Mouse (Mus musculus): ENCODE results near the gene Gm10717.
"Not testable (repeated sequence)": the region's sequence is repeated elsewhere in the genome, so short reads cannot be mapped to it uniquely, and the experiment has no call there.

The Gm10717 gene

DNA sequence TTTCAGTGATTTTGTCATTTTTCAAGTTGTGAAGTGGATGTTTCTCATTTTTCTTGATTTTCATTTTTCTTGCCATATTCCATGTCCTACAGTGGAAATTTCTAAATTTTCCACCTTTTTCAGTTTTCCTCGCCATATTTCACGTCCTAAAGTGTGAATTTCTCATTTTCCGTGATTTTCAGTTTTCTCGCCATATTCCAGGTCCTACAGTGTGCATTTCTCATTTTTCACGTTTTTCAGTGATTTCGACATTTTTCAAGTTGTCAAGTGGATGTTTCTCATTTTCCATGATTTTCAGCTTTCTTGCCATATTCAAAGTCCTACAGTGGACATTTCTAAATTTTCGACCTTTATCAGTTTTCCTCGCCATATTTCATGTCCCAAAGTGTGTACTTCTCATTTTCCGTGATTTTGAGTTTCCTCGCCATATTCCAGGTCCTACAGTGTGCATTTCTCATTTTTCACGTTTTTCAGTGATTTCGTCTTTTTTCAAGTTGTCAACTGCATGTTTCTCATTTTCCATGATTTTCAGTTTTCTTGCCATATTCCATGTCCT lies at the start of gene Gm10717:
Gene Gm10717, plus strand, starts transcription at position 506 of the 556 bp plus-strand sequence.
- peak in 1 of 2 experiments; percentile 19 for DNase-seq

GRCm38 (mm10) chr9:3000445-3000972 lies 24.7 kb upstream of the Gm10717 start, which contains the start of gene Gm10722:
Gm10722 (plus strand) TSS chr9:3000922.
- peak; percentile 1 to 3 for DNase-seq

GRCm38 (mm10) chr9:3001006-3001405 lies 24.2 kb upstream of the Gm10717 start:
- DNase-seq, result peak in 1 of 2 experiments; percentile 9

GRCm38 (mm10) chr9:3001948-3002659 lies 23.1 kb upstream of the Gm10717 start:
- peak; percentile 89 to 94 for DNase-seq

GRCm38 (mm10) chr9:3002794-3003396 lies 22.3 kb upstream of the Gm10717 start, which contains the start of gene Gm11168:
Gm11168 (plus strand) TSS chr9:3003346.
- peak in 1 of 2 experiments; percentile 6 for DNase-seq

DNA sequence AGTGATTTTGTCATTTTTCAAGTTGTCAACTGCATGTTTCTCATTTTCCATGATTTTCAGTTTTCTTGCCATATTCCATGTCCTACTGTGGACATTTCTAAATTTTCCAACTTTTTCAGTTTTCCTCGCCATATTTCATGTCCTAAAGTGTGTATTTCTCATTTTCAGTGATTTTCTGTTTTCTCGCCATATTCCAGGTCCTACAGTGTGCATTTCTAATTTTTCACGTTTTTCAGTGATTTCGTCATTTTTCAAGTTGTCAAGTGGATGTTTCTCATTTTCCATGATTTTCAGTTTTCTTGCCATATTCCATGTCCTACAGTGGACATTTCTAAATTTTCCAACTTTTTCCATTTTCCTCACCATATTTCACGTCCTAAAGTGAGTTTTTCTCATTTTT lies 19.0 kb upstream of the Gm10717 start:
- not testable (repeated sequence) for DNase-seq

DNA sequence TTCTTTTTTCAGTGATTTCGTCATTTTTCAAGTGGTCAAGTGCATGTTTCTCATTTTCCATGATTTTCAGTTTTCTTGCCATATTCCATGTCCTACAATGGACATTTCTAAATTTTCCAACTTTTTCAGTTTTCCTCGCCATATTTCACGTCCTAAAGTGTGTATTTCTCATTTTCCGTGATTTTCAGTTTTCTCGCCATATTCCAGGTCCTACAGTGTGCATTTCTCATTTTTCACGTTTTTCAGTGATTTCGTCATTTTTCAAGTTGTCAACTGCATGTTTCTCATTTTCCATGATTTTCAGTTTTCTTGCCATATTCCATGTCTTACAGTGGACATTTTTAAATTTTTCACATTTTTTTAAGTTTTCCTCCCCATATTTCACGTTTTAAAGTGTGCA lies 18.6 kb upstream of the Gm10717 start:
- DNase-seq, result peak in 1 of 2 experiments; percentile 74

DNA sequence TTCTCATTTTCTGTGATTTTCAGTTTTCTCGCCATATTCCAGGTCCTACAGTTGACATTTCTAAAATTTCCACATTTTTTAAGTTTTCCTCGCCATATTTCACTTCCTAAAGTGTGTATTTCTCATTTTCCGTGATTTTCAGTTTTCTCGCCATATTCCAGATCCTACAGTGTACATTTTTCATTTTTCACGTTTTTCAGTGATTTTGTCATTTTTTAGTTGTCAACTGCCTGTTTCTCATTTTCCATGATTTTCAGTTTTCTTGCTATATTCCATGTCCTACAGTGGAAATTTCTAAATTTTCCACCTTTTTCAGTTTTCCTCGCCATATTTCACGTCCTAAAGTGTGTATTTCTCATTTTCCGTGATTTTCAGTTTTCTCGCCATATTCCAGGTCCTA lies 17.9 kb upstream of the Gm10717 start:
- peak in 1 of 2 experiments; percentile 2 for DNase-seq

GRCm38 (mm10) chr9:3009331-3009730 lies 15.9 kb upstream of the Gm10717 start:
- DNase-seq, result not testable (repeated sequence)

DNA sequence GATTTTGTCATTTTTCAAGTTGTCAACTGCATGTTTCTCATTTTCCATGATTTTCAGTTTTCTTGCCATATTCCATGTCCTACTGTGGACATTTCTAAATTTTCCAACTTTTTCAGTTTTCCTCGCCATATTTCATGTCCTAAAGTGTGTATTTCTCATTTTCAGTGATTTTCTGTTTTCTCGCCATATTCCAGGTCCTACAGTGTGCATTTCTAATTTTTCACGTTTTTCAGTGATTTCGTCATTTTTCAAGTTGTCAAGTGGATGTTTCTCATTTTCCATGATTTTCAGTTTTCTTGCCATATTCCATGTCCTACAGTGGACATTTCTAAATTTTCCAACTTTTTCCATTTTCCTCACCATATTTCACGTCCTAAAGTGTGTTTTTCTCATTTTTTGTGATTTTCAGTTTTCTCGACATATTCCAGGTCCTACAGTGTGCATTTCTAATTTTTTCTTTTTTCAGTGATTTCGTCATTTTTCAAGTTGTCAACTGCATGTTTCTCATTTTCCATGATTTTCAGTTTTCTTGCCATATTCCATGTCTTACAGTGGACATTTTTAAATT lies 13.1 kb upstream of the Gm10717 start:
- DNase-seq, result not testable (repeated sequence)

DNA sequence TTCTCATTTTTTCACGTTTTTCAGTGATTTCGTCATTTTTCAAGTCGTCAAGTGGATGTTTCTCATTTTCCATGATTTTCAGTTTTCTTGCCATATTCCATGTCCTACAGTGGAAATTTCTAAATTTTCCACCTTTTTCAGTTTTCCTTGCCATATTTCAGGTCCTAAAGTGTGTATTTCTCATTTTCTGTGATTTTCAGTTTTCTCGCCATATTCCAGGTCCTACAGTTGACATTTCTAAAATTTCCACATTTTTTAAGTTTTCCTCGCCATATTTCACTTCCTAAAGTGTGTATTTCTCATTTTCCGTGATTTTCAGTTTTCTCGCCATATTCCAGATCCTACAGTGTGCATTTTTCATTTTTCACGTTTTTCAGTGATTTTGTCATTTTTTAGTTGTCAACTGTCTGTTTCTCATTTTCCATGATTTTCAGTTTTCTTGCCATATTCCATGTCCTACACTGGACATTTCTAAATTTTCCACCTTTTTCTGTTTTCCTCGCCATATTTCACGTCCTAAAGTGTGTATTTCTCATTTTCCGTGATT lies 12.4 kb upstream of the Gm10717 start, which contains the start of gene Gm10721:
Gene Gm10721, plus strand, starts transcription at position 408 of the 547 bp plus-strand sequence.
- not testable (repeated sequence) for DNase-seq

- DNase-seq, result not testable (repeated sequence)
These were observed 9.9 kb upstream of the Gm10717 start, which contains the start of gene Gm10720 for GRCm38 (mm10) chr9:3015354-3015753. Gm10720 (plus strand) TSS chr9:3015654.

GRCm38 (mm10) chr9:3015896-3016295 lies 9.3 kb upstream of the Gm10717 start:
- peak in 1 of 2 experiments; percentile 2 for DNase-seq

GRCm38 (mm10) chr9:3017108-3017507 lies 8.1 kb upstream of the Gm10717 start, which contains the start of gene Gm10719:
Gm10719 (plus strand) TSS chr9:3017408.
- DNase-seq, result not testable (repeated sequence)

DNA sequence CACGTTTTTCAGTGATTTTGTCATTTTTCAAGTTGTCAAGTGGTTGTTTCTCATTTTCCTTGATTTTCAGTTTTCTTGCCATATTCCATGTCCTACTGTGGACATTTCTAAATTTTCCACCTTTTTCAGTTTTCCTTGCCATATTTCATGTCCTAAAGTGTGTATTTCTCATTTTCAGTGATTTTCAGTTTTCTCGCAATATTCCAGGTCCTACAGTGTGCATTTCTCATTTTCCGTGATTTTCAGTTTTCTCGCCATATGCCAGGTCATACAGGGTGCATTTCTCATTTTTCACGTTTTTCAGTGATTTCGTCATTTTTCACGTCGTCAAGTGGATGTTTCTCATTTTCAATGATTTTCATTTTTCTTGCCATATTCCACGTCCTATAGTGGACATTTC lies 6.3 kb upstream of the Gm10717 start:
- peak; percentile 91 for DNase-seq

GRCm38 (mm10) chr9:3019835-3020727 lies 5.1 kb upstream of the Gm10717 start:
- DNase-seq, result peak; percentile 52 to 67

DNA sequence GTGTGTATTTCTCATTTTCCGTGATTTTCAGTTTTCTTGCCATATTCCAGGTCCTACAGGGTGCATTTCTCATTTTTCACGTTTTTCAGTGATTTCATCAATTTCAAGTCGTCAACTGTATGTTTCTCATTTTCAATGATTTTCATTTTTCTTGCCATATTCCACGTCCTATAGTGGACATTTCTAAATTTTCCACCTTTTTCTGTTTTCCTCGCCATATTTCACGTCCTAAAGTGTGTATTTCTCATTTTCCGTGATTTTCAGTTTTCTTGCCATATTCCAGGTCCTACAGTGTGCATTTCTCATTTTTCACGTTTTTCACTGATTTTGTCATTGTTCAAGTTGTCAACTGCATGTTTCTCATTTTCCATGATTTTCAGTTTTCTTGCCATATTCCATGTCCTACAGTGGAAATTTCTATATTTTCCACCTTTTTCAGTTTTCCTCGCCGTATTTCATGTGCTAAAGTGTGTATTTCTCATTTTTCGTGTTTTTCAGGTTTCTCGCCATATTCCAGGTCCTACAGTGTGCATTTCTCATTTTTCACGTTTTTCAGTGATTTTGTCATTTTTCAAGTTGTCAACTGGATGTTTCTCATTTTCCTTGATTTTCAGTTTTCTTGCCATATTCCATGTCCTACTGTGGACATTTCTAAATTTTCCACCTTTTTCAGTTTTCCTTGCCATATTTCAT lies 2.8 kb upstream of the Gm10717 start:
- DNase-seq, result peak in 1 of 2 experiments; percentile 41

- peak; percentile 3 to 6 for DNase-seq
These were observed 1.8 kb upstream of the Gm10717 start, which contains the start of gene Gm10718 for GRCm38 (mm10) chr9:3023312-3023984. Gm10718 (plus strand) TSS chr9:3023547.

DNA sequence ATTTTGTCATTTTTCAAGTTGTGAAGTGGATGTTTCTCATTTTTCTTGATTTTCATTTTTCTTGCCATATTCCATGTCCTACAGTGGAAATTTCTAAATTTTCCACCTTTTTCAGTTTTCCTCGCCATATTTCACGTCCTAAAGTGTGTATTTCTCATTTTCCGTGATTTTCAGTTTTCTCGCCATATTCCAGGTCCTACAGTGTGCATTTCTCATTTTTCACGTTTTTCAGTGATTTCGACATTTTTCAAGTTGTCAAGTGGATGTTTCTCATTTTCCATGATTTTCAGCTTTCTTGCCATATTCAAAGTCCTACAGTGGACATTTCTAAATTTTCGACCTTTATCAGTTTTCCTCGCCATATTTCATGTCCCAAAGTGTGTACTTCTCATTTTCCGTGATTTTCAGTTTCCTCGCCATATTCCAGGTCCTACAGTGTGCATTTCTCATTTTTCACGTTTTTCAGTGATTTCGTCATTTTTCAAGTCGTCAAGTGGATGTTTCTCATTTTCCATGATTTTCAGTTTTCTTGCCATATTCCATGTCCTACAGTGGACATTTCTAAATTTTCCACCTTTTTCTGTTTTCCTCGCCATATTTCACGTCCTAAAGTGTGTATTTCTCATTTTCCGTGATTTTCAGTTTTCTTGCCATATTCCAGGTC lies 1.1 kb upstream of the Gm10717 start:
- DNase-seq, result peak in 1 of 2 experiments; percentile 43
